Mouse (Mus musculus) lung, adult 2 months (tissue): ENCODE measurements around the gene Pdxk.
A peak's percentile ranks its signal among the peaks of the same experiment; 100 is the strongest.

Experiments
- CTCF ChIP-seq: fragments of 200-500 bp; IDR thresholded peaks from 2 replicates; pipeline ENCODE4 v1.5.1; 2011; ENCODE audit warnings: mild to moderate bottlenecking, low read length, control low read depth; ENCODE audit not compliant: insufficient read depth
- POLR2A ChIP-seq: fragments of 200-500 bp; IDR thresholded peaks from 2 replicates; pipeline ENCODE4 v1.6.1; 2011; ENCODE audit warnings: low read depth, mild to moderate bottlenecking, control low read depth, low read length, borderline replicate concordance; ENCODE audit errors: extremely low read depth

DNA sequence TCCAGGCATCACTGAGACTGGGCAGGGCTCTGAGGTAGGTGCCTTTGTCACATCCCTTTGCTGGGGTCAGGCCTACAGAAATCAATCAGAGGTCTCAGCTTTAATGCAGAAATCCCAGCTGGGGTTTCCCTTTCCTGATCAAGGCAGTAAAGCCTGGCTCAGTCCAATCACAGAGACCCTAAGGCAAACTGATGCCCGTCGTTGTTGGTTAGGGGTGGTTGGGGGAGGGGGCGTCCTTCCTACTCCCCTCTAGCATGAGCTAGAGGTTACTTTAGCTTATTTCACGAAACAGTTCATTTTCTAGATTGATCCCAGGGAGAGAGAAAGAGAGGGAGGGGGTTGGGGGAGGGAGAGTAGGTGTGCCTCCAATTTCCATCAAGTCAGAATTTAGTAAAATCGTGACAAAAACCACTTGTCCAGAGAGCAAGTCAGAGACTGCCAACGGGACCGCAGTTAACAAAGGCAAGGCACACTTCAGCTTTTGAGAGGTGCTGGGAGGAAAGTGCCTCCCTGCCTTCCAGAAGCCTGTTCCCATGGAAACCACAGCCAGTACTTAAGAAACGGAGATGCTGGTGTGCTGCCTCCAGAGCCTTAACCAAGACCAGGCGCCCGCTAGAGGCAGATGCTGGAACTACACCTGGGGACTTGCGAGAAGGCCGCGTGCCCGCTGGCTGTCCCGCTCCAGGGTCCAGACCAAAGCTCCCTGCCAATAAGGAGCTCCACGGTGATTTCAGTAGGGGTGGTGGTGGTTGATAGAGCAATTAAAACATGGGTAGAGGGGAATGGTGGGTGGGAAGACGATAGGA is 68.8 kb downstream of the Pdxk start:
- TF ChIP-seq CTCF, result peak; percentile 83
- TF ChIP-seq POLR2A, result no peak
